Mouse (Mus musculus) thymus, postnatal 14 days (tissue): ENCODE measurements around the gene Ptprc.

Source experiments
- DNase-seq: peaks from one replicate; pipeline ENCODE4 v3.0.0; 2021

Gene Ptprc

DNA sequence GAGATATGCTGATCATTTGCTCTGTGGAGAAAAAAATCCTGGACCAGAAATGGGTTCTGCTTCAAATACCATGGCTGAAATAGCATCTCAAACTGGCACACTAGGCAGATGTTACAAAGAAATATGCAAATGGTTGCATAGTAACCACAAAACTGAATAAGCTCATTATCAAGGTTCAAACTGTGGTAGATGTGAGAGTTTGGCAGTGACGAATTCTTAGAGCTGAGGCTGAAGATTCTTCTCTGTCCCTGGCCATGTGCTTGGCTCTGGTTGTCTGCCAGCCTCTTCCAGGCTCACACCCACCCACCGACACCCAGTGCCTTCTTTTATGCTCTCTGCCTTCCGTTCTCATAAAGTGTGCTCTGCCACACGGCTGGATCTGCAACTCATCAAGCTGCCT is 26.7 kb downstream of the Ptprc start:
- DNase-seq: no peak

DNA sequence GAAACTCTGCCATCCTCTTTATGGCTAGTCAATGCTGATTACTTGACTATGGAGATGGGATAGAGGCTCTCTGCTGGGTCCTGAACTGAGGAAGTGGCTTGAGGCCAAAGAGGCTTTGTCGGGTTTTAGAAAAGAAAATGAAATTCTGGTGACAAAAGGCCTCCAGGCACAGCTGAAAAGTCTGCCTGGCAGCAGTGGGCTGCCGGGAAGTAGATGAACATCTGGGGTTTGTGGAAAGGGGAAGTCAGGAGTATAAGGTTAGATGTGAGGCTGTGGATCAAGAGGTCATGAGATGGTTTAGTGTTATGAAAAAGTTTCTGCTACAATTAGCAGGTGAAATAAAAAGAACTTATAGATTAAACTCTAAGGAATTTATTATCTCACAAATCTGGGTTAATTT is 29.9 kb downstream of the Ptprc start:
- no peak for DNase-seq

DNA sequence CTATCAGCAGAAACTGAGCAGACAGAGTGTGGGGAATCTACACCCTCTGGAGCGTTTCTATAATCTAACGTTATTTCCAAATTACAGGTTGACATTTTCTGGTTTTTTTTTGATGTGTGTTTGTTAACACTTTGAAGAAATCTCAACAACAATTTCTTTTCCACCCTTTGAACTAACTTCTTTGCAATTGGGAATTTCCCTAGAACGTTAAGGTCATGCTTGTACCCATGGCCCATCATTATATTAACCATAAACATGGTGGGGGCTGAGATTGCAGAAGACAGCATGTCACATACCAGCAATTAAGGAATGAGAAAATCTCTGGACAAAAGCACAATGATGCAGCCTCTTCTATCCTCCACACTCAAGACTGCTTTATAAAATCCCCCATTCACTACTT is 30.4 kb downstream of the Ptprc start:
- no peak for DNase-seq

DNA sequence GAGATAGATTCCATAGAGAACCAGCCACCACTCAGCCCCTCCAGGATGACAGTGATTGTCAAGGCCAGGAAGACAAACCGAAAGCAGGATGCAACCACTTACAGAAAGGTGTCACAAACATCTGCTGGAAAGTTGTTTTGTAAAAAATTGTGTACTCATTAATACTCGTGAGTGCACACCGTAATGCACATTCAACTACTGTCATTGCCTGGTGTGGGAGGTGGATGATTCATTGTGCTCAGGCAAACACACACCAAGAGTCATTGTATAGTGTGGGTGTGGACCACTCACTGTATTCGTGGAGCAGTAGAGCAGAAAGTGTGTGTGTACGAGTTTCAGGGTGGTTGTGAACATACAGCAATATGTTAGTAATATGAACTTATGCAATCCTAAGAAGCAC is 31.1 kb downstream of the Ptprc start:
- DNase-seq: no peak

DNA sequence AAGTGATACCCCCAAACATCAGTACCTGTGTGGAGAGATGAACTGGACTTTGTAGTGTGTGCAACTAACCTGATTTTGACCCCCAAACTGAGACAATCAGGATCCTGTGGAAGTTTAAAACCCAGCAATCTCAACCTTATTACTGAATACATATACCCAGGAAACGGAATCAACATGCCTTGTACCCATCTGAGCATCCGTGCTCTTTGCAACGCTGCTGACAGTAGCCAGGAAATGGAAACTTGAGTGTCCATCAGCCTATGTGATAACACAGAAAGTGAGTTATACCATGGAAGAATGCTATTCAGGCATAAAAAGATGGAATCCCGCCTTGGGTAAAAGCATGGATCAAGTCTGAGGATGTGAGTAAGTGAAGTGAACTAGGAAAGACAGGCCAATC is 34.7 kb downstream of the Ptprc start:
- DNase-seq: no peak

DNA sequence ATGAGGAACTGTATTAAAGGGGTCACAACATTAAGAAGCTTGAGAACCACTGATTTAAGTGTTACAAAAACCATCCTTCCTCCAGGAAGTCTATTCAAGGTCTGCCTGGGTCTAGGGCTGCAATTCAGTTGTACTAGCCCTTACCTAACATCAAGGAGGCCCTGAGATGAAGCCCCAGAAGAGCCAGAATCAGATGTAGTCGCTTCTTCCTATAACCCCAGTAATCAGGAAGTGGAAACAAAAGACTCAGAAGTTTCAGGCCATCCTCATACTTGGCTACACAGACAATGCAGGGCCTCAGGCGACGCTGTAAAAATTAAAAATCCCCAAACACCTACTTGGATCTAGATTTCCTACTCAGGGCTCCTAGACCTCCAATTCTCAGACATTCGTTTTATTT is 37.8 kb downstream of the Ptprc start:
- DNase-seq: no peak

DNA sequence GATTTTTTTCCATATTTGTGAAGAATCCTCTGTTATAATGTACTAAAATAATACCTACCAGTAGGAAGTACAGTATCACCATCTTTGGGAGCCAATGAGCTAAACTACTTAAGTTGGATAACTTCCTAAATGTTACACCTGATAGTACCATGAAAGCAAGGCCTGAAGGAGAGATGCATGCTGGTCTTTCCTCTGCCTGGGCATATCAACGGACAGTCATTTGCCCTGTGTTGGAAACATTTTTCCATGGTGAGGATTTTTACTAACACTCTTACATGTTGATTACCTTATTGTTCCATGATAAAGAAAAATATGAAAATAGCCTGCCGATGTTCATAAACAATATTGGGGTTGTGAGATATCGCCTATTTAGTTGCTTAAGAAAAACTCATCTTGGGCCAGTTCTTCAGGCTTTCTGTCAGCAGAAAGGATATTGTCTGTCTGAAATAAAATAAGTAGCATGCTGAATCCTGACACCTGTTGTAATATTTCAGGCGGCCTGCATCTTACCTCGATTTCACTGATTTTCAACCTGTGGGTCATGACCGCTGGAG is 38.4 kb downstream of the Ptprc start:
- DNase-seq: no peak

DNA sequence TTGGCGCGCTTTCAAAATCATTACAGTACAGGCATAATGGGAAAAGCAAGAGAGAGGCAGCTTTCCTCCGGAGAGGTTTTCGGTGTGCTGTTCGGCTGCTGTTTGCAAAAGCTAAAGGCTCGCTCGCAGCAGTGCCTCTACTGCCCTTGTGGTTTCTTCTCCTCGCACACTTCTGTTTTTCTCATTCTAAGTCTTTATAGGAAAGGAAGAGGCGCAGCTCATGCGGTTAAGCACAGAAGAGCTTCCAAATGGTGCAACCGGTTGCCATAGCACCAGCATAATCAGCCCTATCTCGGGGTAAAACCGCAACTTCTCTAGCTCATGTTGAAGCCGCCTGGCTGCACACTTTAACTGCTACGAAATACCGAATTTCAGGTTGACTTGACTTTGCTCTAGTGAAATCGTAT is 39.1 kb downstream of the Ptprc start:
- DNase-seq: peak; percentile 89

DNA sequence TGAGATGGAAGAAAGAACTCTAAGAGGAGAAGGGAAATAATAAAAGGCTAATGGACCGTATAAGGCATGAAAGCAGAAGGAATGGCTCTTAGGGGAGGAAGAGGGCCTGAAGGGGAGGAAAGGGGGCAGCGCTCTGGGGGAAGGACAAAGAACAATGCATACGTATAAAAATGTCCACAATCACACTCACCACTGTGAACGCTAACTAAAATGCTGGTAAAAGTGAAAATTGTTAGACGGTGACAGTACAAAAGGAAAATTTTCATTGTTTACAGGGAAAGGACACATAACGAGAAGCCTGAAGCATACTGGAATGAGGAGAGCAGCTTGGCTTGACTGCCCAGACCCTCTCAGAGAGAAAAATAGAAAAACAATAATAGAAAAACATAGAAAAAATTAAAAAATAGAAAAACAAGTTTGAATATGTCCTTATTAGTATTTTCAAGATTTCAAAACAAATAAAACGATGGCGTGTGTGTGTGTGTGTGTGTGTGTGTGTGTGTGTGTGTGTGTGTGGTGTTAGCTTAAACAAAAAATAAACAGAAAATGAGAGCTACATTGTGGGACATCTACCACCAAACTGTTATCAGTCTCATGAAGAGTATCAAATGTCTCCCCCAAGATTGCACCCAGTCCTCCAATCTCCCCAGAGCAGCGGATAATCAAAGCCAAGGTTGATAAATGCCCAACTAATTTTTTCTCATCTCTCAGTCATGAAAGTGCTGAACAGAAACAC is 39.7 kb downstream of the Ptprc start:
- DNase-seq: no peak

DNA sequence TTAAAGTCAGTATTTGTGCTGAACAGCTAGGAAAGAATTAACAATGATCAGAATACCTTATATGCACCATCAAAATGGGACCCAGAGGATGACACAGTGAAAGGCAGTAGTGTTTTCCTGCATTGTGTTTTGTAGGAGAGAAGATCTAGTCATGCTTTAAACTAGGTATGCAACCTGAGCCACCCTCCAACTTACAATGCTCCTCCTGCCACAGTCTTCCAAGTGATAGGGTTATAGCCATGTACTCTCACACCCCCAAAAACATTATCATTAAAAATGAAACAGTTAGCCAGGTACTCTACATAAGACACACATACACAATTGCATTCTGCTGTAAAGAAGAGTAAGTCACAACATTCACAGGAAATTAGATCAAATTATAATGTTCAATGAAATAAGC is 40.4 kb downstream of the Ptprc start:
- no peak for DNase-seq

DNA sequence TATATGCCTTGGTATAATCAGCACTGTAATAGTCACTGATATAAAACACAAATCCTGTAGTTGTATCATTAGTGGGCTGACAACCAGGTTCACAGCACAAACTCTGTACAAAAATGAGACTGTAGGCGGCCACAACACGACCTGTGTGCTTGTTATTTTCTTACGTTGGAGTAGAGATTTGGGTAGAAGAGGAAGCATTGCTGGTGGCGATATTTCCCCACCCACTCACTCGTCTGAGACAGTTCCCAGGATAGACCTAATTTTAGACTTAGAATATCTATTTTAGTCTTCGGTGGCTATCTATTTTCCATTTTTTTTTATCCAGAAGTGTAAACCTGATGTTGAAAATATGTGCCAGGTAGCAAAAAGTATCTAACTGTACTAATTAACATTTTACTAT is 41.2 kb downstream of the Ptprc start:
- no peak for DNase-seq

DNA sequence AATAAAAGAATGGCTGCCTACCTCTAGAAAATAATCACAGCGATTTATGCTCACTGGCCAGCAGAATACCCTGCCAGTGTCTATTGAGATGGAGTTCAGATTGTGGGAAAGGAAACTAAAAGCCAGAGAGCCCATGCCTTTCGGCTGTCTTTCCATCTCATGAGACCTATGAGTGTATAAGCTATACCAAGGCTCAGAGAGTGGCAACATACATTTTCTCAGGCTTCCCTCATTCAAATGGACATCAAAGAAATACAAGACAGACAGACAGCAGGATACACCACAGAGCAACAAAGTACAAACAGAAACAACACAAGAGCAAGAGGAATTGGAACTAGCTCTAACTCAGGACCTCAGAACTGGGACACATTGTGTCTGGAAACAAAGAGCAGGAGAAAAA is 43.8 kb downstream of the Ptprc start:
- no peak for DNase-seq

DNA sequence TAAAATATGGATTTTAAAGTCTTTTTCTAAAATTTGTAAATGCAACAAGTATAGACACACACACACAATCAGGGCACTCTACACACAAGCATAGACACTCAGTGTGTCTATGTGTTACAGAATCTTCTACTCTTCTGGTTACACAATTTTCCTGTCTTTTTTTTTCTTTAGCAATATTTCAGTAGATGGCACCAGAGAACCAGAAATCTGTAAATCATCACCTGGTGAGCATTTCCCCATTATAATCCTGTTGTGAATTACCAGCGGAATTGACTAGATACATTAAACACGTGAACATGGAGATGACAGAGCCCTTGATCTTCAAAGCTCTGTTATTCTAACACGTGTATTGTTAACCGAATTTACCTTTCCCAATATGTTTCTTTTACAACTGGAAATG is 45.4 kb downstream of the Ptprc start:
- no peak for DNase-seq

DNA sequence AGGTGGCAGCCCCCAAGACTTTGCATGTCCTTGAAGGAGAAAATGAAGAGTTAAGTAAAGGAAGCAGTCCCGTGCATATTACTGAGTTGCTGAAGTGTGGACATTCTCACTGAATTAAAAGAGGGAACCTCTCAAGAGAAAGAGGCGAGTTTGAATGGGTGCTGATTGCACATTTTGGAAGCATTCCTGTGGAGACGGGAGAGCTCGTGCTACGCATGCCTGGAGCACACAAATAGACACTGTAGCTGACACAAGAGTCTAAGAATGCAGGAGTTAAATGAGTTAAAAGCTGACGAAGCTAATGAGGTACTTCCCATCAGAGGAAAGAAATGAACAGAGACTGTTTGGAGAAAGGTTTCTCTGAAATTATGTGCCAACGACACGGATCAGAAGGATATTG is 48.7 kb downstream of the Ptprc start:
- no peak for DNase-seq

DNA sequence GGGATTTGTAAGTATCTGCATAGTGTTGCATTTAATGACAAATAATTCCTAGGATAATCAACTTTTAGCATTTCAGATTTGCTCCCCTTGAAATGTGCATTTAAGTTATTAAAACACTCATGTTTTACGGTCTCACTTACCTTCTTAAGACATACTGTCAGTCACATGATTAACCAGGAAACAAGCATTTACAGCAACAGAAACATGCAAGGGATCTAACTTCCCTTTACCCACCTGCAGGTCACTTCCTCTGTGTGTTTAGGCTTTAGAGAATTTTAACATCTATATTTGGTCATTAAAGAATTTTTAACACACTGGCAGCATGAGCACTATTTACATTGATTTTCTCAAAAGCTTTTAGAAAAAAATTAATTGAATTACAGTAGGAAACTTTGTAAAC is 50.2 kb downstream of the Ptprc start:
- DNase-seq: no peak

DNA sequence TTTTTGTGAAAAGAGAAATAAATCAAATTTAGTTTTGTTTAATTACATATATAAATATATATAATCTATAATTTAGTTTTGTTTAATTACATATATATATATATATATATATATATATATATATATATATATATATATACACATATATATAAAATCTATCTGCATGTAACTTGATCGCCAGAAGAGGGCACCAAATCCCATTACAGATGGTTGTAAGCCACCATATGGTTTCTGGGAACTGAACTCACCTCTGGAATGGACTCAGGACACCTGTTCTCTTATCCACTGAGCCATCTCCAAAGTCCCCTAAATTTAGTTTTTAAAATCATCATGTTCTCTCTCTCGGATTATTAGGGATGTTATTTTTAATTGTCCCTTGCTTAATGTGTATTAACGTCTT is 51.6 kb downstream of the Ptprc start:
- peak; percentile 65 for DNase-seq

DNA sequence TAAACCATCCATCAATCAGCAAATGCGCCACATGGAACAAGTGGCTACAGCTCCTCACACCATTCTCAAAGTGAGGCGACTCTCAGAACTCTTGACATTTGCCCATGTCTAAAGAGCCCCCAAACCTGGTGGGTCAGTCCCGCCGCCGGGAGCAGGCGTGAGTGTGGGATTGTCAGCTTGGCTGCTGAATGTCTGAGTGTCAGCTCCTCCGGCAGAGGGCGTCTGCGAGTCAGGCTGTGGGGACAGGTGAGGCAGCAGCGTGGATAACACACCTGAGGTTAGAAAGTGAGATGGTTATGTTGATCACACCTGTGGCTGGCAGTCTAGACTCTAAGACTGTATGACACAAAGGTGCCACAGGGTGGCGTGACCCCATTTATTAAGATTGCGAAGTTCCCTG is 55.6 kb downstream of the Ptprc start:
- DNase-seq: no peak

DNA sequence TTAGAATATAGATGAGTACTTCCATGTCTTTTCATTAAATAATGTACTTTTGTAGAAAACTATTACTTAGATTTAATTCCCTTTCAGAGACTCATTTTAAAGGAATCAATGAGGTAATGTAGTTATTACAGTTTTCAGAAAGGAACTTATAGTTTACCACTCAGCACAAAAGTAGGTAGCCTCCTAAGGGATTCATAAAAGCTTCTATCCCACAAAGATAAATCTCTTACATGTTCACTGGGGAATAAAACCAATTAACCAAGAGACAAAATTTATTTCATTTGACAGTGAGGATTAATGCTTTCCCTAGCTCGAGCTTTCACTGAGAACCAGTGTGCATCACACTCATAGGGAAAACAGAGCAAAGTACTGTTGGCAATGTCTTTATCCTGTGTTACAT is 82.3 kb downstream of the Ptprc start:
- no peak for DNase-seq

DNA sequence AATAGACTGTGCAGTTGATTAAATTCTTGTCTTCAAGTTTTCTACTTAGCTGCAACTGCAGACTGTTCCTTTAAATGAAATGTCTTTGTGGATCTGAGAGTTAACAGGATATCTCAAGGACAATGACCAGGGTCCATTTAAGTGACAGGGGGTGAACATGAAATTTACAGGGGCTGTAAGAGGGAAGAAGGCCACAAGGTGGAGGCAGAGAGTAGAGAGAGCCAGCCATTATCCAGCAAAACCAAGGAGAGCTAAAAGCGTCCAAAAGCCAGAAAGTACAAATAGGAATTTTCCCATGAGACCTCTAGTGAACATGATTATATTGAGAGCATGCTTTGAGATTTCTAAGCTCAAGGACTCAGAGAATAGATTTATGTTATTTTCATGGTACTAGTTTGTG is 89.7 kb downstream of the Ptprc start:
- peak; percentile 22 for DNase-seq

DNA sequence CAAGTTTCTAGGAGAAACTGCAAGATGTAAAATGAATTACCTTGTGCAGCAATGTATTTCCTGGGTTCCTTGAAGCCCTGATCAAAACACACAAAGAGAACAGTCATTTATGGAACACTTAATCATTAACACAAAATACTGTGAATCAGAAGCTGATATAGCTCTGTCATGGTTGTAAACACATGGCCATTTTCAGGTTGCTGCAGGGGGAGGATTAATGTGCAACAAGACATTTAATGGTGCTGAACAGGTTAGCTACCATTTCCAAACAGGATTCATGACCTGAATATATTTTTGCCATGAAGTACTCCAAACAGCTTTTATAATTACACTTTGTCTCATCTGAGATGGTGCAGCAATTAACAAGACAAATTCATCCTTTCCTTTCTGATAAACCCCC is 91.8 kb downstream of the Ptprc start:
- no peak for DNase-seq

DNA sequence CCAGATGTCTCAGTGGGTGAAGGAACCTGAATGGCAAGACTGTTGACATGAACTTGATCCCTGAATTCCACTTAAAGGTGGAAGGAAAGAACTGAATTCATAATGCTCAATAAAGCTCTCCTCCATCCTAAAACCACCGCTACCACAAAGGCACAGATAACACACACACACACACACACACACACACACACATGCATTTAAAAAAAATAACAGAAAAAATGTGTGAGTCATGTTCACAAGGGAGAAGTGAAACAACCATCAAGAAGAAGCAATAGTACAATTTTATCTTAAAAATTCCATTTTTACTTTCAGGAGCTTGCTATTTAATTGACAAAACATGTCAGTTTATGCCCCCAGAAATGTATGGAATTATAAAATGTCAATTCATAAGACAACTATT is 95.2 kb downstream of the Ptprc start:
- no peak for DNase-seq

DNA sequence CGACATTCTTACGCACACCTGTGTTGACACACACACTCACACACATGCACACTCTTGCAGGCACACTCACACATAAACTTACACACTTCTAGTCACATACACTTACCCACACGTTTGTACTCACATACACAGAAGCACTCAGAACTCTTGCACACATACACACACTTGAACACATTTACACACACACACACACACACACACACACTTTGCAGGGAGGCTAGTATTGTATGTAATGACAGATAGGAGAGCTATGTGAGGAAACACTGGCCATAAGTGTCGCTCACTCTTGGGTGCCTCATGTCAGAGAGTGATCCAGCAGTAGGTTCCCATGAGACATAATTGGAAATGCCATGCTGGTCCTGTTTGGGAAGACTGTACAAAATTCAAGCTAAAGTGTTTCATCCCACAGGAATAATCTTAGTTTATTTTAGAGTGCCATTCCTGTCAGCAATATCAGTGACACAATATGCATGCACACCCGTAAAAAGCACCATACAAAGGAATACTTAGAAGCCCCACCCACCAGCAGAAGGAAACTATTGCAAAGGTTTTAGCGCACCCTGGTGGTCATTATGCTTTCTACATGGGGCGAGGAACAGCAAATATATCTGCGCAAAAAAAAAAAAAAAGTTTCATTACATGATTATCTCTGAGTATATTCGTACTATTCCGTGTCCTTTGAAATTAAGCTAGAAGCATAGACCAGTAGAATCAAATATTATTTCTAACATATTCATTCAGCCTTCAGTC is 131.1 kb downstream of the Ptprc start:
- peak; percentile 91 for DNase-seq

DNA sequence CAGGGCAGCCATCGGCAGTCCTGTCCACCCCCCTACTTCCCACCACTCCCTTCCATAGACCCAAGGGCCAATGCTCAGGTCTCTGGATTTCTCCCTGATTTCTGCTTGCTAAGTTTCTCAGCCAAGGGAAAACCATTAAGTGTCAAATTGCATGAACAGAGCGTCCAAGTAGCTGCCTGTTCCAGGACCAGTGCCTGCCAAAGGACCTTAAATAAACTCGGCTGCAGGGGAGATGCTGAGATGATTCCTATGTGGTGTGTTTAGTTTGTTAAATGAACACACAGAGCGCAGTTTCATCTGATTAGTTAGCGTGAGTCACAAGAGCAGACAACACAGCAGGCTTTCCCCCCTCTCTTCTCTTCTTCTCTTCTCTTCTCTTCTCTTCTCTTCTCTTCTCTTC is 135.0 kb downstream of the Ptprc start:
- no peak for DNase-seq

DNA sequence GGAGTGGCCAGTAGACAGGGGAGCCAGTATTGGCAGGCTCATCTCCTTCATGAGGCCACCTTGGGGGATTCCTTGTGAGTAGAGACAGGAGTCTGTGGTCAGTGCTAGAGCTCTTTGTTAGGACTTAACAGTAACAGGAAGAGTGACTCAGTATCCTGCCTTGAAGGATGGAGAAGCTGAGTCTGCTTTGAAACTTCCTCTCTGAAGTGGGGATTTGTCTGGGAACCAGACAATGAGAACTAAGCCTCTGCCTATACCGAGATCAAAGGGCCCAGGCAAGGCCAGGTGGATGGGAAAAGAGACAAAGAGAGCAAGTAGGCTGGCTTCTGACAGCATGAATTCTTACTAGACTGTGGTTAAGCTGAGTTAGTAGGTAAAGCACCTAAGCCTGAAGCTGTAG is 136.3 kb downstream of the Ptprc start:
- peak; percentile 65 for DNase-seq

DNA sequence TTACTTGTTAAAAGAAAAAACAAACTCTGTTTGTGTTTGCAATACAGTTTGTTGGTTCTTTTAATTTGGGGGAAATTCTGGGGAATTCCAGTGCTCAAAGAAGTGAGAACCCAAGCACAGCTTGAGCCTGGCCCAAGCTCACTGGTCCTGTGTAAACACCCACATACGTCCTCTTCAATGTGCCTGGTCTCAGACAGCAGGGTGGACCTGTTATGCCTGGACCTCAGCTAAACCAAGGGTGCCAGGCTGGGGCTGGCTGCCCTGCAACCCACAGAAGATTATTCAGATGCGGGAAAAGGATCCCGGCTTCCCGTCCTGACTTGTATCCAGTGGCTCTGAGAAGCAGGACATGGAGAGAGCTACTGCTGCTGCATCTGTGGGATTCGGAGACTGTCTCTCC is 138.0 kb downstream of the Ptprc start:
- DNase-seq: no peak
